Mouse (Mus musculus) intestine, postnatal 0 days (tissue): ENCODE results near the gene Ctnna3. TPM values are rescaled to one million over a fixed set of nuclear protein-coding genes. Genes with fewer than 3 reads are reported as not detected.

Experiments used
- ATAC-seq: fragments of 200-750 bp; cut with Nextera tagmentation; 2 replicates; pipeline ENCODE4 v1.8.0; 2017; ENCODE audit warnings: mild to moderate bottlenecking, moderate TSS enrichment, moderate library complexity
- H3K27ac ChIP-seq: fragments of 300-500 bp; sonication (generic); 2 replicates; pipeline ENCODE4 v1.5.1; 2014; ENCODE audit warnings: mild to moderate bottlenecking, low read depth, low read length, moderate library complexity
- H3K27me3 ChIP-seq: fragments of 300-500 bp; sonication (generic); replicated peaks from 2 replicates; pipeline ENCODE4 v1.6.1; 2014; ENCODE audit warnings: low read length, mixed read lengths; ENCODE audit not compliant: control insufficient read depth, insufficient read depth
- H3K36me3 ChIP-seq: fragments of 300-500 bp; sonication (generic); 2 replicates; pipeline ENCODE4 v1.6.1; 2014; ENCODE audit warnings: mild to moderate bottlenecking, moderate library complexity; ENCODE audit not compliant: control insufficient read depth, insufficient read depth
- H3K4me1 ChIP-seq: fragments of 300-500 bp; sonication (generic); replicated peaks from 2 replicates; pipeline ENCODE4 v1.6.1; 2014; ENCODE audit warnings: antibody characterized with exemption, low read length, mixed read lengths; ENCODE audit not compliant: control insufficient read depth, insufficient read depth
- H3K4me2 ChIP-seq: fragments of 300-500 bp; sonication (generic); replicated peaks from 2 replicates; pipeline ENCODE4 v1.6.1; 2014; ENCODE audit warnings: low read depth, mild to moderate bottlenecking, moderate library complexity
- H3K4me3 ChIP-seq: fragments of 300-500 bp; sonication (generic); 2 replicates; pipeline ENCODE4 v1.5.1; 2014; ENCODE audit warnings: low read depth, low read length
- H3K9ac ChIP-seq: fragments of 300-500 bp; sonication (generic); 2 replicates; pipeline ENCODE4 v1.6.1; 2014; ENCODE audit warnings: mild to moderate bottlenecking, low read depth, low read length
- H3K9me3 ChIP-seq: fragments of 300-500 bp; sonication (generic); 2 replicates; pipeline ENCODE4 v1.6.1; 2016; ENCODE audit warnings: mixed run types; ENCODE audit not compliant: control insufficient read depth
- CTCF ChIP-seq: sonication (generic); IDR thresholded peaks from 2 replicates; pipeline ENCODE4 v1.5.1; 2016; ENCODE audit warnings: low read depth, mild to moderate bottlenecking, control low read depth, antibody characterized with exemption, moderate library complexity
- WGBS: fragments of 180-500 bp; shearing (Covaris S2); extraction: QIAGEN DNeasy Blood & Tissue Kit; methylation state at CpG from one replicate; pipeline ENCODE4 v1.1.7; 2014; 5-methylcytosine and 5-hydroxymethylcytosine counted together
- polyA plus RNA-seq: library from polyadenylated mRNA; unstranded; fragments of >200 nt; fragmentation: Nextera tagmentation; extraction: Ambion mirVana; gene quantifications from 2 replicates; pipeline ENCODE4 v1.2.1, GENCODE M21; 2015

Ctnna3 gene
- polyA plus RNA-seq, 1 experiment from 2014 or later, result 0.33 TPM

DNA sequence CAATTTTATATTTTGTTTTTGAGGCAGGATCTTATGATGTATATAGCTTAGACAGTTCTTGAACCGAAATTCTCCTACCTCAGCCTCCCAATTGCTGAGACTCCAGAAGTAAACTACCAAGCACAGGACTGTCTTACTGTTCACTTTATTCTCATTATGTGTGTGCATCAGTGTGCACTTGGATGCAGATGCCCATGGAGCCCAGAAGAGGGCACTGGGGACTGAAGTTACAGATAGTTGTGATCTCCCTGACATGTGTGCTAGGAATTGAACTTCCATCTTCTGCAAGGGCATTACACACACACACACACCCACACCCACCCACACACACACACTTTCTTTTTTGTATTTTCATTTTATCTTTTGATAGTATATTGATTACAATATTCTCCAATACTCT, 666.6 kb downstream of the Ctnna3 start:
- Histone ChIP-seq H3K4me1 (no peaks in the 10 kb centered on the region), H3K4me2 (no peak overlapping the region), H3K27ac (no peak overlapping the region), H3K4me3 (no peak overlapping the region), H3K9ac (no peak overlapping the region), H3K9me3 (no peaks in the 10 kb centered on the region), H3K36me3 (no peaks in the 10 kb centered on the region), H3K27me3 (no peaks in the 10 kb centered on the region)
- TF ChIP-seq CTCF, result peak; percentile 20; the same call in 1 of the 2 replicates
- WGBS, result 94% methylated on average over 1 of the region's 1 CpGs
- ATAC-seq, result no peak

DNA sequence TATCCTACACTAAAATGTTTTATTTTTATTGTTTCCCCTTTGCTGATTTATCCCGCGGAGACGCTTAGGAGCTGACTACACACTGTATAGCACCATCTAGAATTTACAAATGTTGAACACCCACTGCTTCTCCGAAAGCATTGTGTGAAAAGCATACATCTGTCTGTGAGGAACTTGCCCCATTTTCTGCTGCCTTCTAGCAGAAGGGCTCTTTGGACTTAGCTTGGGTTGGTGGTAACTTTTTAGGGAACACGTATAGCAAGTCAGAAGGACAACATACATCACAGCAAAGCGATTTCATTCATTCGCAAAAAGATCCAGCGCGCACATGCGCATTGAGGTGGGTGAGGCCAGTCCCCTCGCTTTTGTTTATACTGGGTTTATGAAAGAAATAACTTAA, 685.3 kb downstream of the Ctnna3 start:
- Histone ChIP-seq H3K9ac (no peak overlapping the region), H3K36me3 (no peaks in the 10 kb centered on the region), H3K9me3 (no peaks in the 10 kb centered on the region), H3K27me3 (no peaks in the 10 kb centered on the region), H3K4me3 (no peak overlapping the region), H3K4me2 (no peak overlapping the region), H3K4me1 (no peaks in the 10 kb centered on the region), H3K27ac (no peak overlapping the region)
- WGBS, result 91% methylated on average over 11 of the region's 11 CpGs
- ATAC-seq, result no peak
- TF ChIP-seq CTCF, result no peak

DNA sequence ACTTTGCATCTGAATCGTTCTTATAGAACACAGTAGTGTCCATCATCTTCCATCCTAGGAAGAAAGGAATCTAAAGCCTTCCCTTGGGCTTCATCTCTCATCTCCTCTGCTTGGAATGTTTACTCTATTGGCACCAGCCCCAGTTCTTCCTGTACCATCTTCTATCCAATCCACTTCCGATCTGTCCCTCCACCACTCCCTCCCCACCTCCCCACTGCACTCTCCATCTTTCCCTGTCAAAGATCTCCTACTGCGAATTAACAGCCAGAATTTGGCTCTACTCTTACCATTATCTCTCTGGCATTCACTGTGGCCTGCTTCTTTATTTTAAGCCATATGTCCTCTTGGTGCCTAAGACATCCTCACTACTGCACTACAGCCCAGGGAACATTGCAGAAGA, 688.9 kb downstream of the Ctnna3 start:
- Histone ChIP-seq H3K4me2 (no peak overlapping the region), H3K36me3 (no peaks in the 10 kb centered on the region), H3K9me3 (no peaks in the 10 kb centered on the region), H3K4me1 (no peaks in the 10 kb centered on the region), H3K4me3 (no peak overlapping the region), H3K27me3 (no peaks in the 10 kb centered on the region), H3K9ac (no peak overlapping the region), H3K27ac (no peak overlapping the region)
- ATAC-seq, result no peak
- no peak for TF ChIP-seq CTCF
- WGBS, result 68% methylated on average over 3 of the region's 3 CpGs

DNA sequence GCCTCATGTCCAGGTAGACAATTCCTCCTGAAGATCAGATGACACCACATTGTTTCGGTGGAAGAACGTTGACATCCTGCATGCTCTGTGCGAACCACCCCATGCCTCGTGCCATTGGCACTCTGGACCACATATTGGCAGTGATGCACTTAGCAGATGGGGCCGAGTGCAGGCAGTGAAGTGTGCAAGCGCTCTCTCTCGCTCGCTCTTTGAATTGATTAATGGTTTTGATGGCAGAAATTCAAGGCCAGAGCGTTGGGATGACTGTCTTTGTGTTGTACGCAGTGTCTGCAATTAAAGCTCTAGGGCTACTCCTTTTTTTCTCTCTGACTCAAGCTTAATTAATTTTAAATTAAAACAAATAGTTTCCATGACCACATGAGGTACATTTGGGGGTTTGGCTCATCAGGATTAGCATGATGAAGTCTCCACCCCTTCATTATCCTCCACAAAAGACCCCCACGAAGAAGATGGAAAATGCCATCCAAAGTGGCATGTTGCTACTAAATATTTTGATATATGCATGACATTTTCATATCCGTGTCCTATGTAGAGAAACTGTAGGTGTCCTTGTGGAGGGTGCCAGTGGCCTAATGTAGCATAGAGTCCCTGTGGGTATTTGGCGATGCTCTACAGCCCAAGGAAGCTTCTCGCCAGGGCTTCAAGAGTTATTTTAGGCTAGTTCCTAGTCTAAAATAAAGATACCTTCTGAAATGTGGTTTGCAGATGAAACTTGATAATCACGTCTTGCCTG, 700.7 kb downstream of the Ctnna3 start:
- no peak for ATAC-seq
- H3K4me3 ChIP-seq, result no peak overlapping the region
- H3K36me3 ChIP-seq, result no peaks in the 10 kb centered on the region
- no peak overlapping the region for H3K27ac ChIP-seq
- 85% methylated on average over 15 of the region's 15 CpGs for WGBS
- no peak for TF ChIP-seq CTCF
- H3K4me2 ChIP-seq, result no peak overlapping the region
- no peaks in the 10 kb centered on the region for H3K9me3 ChIP-seq
- H3K27me3 ChIP-seq, result no peaks in the 10 kb centered on the region
- H3K4me1 ChIP-seq, result no peaks in the 10 kb centered on the region
- no peak overlapping the region for H3K9ac ChIP-seq

DNA sequence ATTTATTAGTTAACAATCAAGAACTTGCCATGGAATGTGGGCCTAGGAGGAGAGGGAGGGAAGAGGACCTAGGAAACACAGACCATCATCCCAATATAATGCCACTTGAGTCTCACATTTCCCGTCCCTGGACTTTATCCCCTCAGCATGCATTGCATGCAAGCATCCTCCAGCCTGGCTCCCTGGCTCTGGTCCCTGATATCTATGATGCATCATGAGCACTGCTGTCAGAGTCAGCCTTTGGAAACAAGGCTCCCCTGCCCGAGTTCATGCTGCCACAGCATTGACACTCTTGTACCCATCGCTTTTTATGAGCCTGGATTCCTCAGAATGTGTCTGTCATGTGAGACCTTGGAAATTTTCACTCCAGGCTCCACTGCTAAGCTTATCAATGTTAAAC, 703.6 kb downstream of the Ctnna3 start:
- no peak overlapping the region for H3K27ac ChIP-seq
- H3K9ac ChIP-seq, result no peak overlapping the region
- no peaks in the 10 kb centered on the region for H3K4me1 ChIP-seq
- TF ChIP-seq CTCF, result no peak
- 54% methylated on average over 3 of the region's 3 CpGs for WGBS
- H3K4me2 ChIP-seq, result no peak overlapping the region
- H3K27me3 ChIP-seq, result no peaks in the 10 kb centered on the region
- no peak overlapping the region for H3K4me3 ChIP-seq
- H3K9me3 ChIP-seq, result no peaks in the 10 kb centered on the region
- H3K36me3 ChIP-seq, result no peaks in the 10 kb centered on the region
- ATAC-seq, result no peak

DNA sequence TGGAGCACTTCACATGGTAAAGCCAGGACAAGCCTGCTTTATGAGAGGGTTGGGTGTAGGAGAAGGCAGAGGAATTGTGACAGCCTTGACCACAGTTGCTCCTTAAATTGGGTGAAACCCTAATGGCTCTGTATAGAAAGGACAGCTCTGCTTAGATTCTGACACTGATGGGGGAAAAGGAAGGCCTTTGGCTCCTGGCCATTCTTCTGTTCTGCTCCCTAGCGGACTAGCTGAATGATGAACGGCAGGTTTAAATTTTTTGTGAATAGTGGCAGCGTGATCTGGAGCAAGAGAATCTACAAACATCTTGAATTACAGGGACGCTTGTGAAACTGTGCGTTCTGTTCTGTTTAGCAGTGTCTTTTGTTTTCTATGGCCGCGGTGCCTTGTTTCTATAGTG, 705.6 kb downstream of the Ctnna3 start:
- Histone ChIP-seq H3K9me3 (no peaks in the 10 kb centered on the region), H3K4me2 (no peak overlapping the region), H3K27me3 (no peaks in the 10 kb centered on the region), H3K27ac (no peak overlapping the region), H3K4me1 (no peaks in the 10 kb centered on the region), H3K9ac (no peak overlapping the region), H3K36me3 (no peaks in the 10 kb centered on the region), H3K4me3 (no peak overlapping the region)
- 54% methylated on average over 7 of the region's 7 CpGs for WGBS
- ATAC-seq, result no peak
- no peak for TF ChIP-seq CTCF

DNA sequence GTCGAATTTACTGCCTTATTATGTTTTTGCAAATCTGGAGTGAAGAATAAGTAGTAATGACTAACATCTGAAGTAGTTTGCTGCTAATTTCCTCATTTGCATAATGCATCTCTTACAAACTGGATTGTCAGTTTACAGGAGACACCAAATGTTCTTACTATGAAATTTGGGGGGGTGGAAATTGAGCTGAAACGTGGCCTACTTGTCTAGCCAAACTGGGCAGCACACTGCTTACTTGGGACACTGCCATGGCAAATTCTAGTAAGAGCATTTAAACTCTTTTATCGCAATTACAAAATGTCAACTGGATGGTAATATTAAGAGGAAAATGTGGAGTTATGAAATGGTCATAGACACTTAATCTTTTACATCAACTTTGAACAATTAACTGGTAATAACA, 716.6 kb downstream of the Ctnna3 start:
- Histone ChIP-seq H3K9me3 (no peaks in the 10 kb centered on the region), H3K27ac (no peak overlapping the region), H3K4me2 (no peak overlapping the region), H3K9ac (no peak overlapping the region), H3K27me3 (no peaks in the 10 kb centered on the region), H3K36me3 (no peaks in the 10 kb centered on the region), H3K4me3 (no peak overlapping the region), H3K4me1 (no peaks in the 10 kb centered on the region)
- no peak for ATAC-seq
- WGBS, result 77% methylated on average over 3 of the region's 3 CpGs
- no peak for TF ChIP-seq CTCF
